9 mouse cellular contexts compared by ENCODE assay signal in genomic region chr10:70519640-70520099, GRCm38 (mm10).
DNase-seq lines count a peak whose midpoint lies in the region; ATAC-seq and TF ChIP-seq lines count a peak whose summit lies in the region.
"Had no signal": no experiment of that assay in that cellular context is flagged by ENCODE, and none has a peak within 500 bp of the region (broad histone marks: within the 10 kb centered on the region; RNA-seq: fewer than 3 reads in every experiment).

No protein-coding gene starts in this region.

- no peaks in the 10 kb centered on the region for H3K27me3 ChIP-seq in heart, embryonic 16.5 days (ENCODE audit: control insufficient read depth, insufficient read depth, low read length)
- no peaks in the 10 kb centered on the region for H3K27me3 ChIP-seq in G1E (ENCODE audit: insufficient read depth, low read length)
- peaks cover 5% of the 10 kb centered on the region; the same call in 1 of the 2 replicates for H3K27me3 ChIP-seq in embryonic facial prominence, embryonic 15.5 days
- H3K27me3 ChIP-seq in limb, embryonic 13.5 days, result no peaks in the 10 kb centered on the region

- peak overlapping the region; percentile 90 for H3K4me2 ChIP-seq in heart, embryonic 16.5 days (ENCODE audit: low read depth, low read length)
- H3K4me2 ChIP-seq in embryonic facial prominence, embryonic 15.5 days (replicated peaks), result peak overlapping the region; percentile 92
- H3K4me2 ChIP-seq in limb, embryonic 13.5 days (replicated peaks), result peak overlapping the region; percentile 71

- no peak overlapping the region for H3K27ac ChIP-seq in heart, embryonic 16.5 days (ENCODE audit: low read length)
- no peak overlapping the region for H3K27ac ChIP-seq in embryonic facial prominence, embryonic 15.5 days (replicated peaks)
- H3K27ac ChIP-seq in limb, embryonic 13.5 days, result peak overlapping the region; percentile 45
- H3K27ac ChIP-seq: liver, embryonic 14.5 days had no signal

- no peaks in the 10 kb centered on the region for H3K9me3 ChIP-seq in heart, embryonic 16.5 days (replicated peaks; ENCODE audit: control insufficient read depth, low read length)
- peaks cover 72% of the 10 kb centered on the region for H3K9me3 ChIP-seq in G1E (replicated peaks)
- H3K9me3 ChIP-seq in embryonic facial prominence, embryonic 15.5 days (replicated peaks), result no peaks in the 10 kb centered on the region
- H3K9me3 ChIP-seq in limb, embryonic 13.5 days, result no peaks in the 10 kb centered on the region

- no peak for TF ChIP-seq CTCF in G1E (IDR thresholded peaks at IDR 0.05; ENCODE audit: low read depth, low read length)

- H3K9ac ChIP-seq in heart, embryonic 16.5 days (ENCODE audit: low read length), result no peak overlapping the region
- no peak overlapping the region for H3K9ac ChIP-seq in embryonic facial prominence, embryonic 15.5 days
- peak overlapping the region; percentile 66 for H3K9ac ChIP-seq in limb, embryonic 13.5 days
- H3K9ac ChIP-seq: liver, embryonic 14.5 days had no signal

- H3K4me3 ChIP-seq in heart, embryonic 16.5 days (ENCODE audit: low read length), result peak overlapping the region; percentile 54
- 0 out of 2 replicates have a peak overlapping the region, but pooled peaks have one; percentile 30 for H3K4me3 ChIP-seq in G1E (ENCODE audit: low read depth, low read length)
- peak overlapping the region; percentile 45 for H3K4me3 ChIP-seq in embryonic facial prominence, embryonic 15.5 days (replicated peaks)
- H3K4me3 ChIP-seq in limb, embryonic 13.5 days, result peak overlapping the region; percentile 48

- 0 out of 2 replicates have a peak, but pooled peaks have one; percentile 12 for ATAC-seq in heart, embryonic 16.5 days (replicated peaks; ENCODE audit: extremely low read depth, insufficient read depth, low FRiP score)
- ATAC-seq in G1E (ENCODE audit: extremely low read depth, insufficient number of reproducible peaks, low FRiP score, poor library complexity, severe bottlenecking), result no peak
- ATAC-seq in embryonic facial prominence, embryonic 15.5 days (ENCODE audit: insufficient number of reproducible peaks, low FRiP score, low TSS enrichment, low read depth), result no peak
- peak; percentile 25 for ATAC-seq in limb, embryonic 13.5 days (ENCODE audit: low FRiP score, low read depth)
- ATAC-seq in erythroid progenitor cell, adult 5-6 weeks (replicated peaks; ENCODE audit: low FRiP score, poor library complexity, severe bottlenecking), result no peak

- H3K36me3 ChIP-seq in heart, embryonic 16.5 days (ENCODE audit: control insufficient read depth, insufficient read depth), result no peaks in the 10 kb centered on the region
- H3K36me3 ChIP-seq in G1E (replicated peaks), result no peaks in the 10 kb centered on the region
- H3K36me3 ChIP-seq in embryonic facial prominence, embryonic 15.5 days, result no peaks in the 10 kb centered on the region
- H3K36me3 ChIP-seq in limb, embryonic 13.5 days, result peaks cover 9% of the 10 kb centered on the region; the same call in 1 of the 2 replicates

- DNase-seq in heart, postnatal 4 days, result no peak
- DNase-seq in G1E (ENCODE audit: low spot score), result no peak
- DNase-seq in urinary bladder, postnatal 25 days (ENCODE audit: low spot score), result no peak
- DNase-seq in left cerebral cortex, postnatal 10 days (ENCODE audit: extremely low spot score in 1 of 2, low spot score in 2 of 2), result no peak

- WGBS in heart, embryonic 16.5 days, result 12% methylated on average over 14 of the region's 14 CpGs
- 9% methylated on average over 14 of the region's 14 CpGs for WGBS in embryonic facial prominence, embryonic 15.5 days
- 7% methylated on average over 14 of the region's 14 CpGs for WGBS in limb, embryonic 13.5 days

- intact Hi-C loops in left cerebral cortex, postnatal 10 days (cut with DNase I), result no loop called here

- peaks cover 14% of the 10 kb centered on the region for H3K4me1 ChIP-seq in heart, embryonic 16.5 days (ENCODE audit: control insufficient read depth, insufficient read depth, low read length)
- no peaks in the 10 kb centered on the region for H3K4me1 ChIP-seq in G1E (ENCODE audit: insufficient read depth, low read depth, low read length)
- peaks cover 23% of the 10 kb centered on the region for H3K4me1 ChIP-seq in embryonic facial prominence, embryonic 15.5 days
- H3K4me1 ChIP-seq in limb, embryonic 13.5 days, result peaks cover 25% of the 10 kb centered on the region

Comparison
In these comparisons a context has a peak if more than half of its experiments do, and no peak if none do; other contexts are left out.
1. ATAC-seq: peak in heart, embryonic 16.5 days (single experiment) and limb, embryonic 13.5 days (single experiment); none in G1E (single experiment), embryonic facial prominence, embryonic 15.5 days (single experiment) and erythroid progenitor cell, adult 5-6 weeks (single experiment).
2. Peak in every context shown above with its lines, with median percentiles within 50 percentile points of each other: H3K4me2 ChIP-seq and H3K4me3 ChIP-seq.